Mouse (Mus musculus): ENCODE measurements around the gene Vmac. TPM values are rescaled to one million over a fixed set of nuclear protein-coding genes. Genes with fewer than 3 reads are reported as not detected.

The Vmac gene
- total and polyA plus RNA-seq, 3 experiments, result 2.6 to 8.0 TPM; not detected in 1

- H3K9ac ChIP-seq (ENCODE audit: control insufficient read depth, low read depth, low read length, poor library complexity, severe bottlenecking), result no peak overlapping the region
- no peaks in the 10 kb centered on the region for H3K27me3 ChIP-seq (ENCODE audit: control insufficient read depth in 1 of 2, insufficient read depth in 2 of 2, low read length in 2 of 2)
- no peak for DNase-seq (ENCODE audit: low read depth, low spot score)
- no peaks in the 10 kb centered on the region; the same call in 1 of the 2 replicates for H3K79me2 ChIP-seq (ENCODE audit: control insufficient read depth, insufficient read depth, low read length, poor library complexity)
- H3K27ac ChIP-seq (ENCODE audit: control insufficient read depth, low read depth, low read length), result no peak overlapping the region
- peaks cover 0 to 5% of the 10 kb centered on the region in 2 experiments; a peak in 1 of 4 replicates for H3K4me1 ChIP-seq (ENCODE audit: control insufficient read depth in 1 of 2, insufficient read depth in 2 of 2, low read length in 2 of 2)
- no peak overlapping the region for H3K4me3 ChIP-seq (ENCODE audit: control insufficient read depth in 1 of 2, insufficient read depth in 1 of 2, low read depth in 2 of 2, low read length in 2 of 2)
- no peaks in the 10 kb centered on the region for H3K9me3 ChIP-seq (replicated peaks; ENCODE audit: insufficient read depth, low read length)
- TF ChIP-seq E2F4 (IDR thresholded peaks at IDR 0.05; ENCODE audit: borderline replicate concordance, low read depth, low read length), result no peak
- no peak for TF ChIP-seq USF1 (IDR thresholded peaks at IDR 0.05; ENCODE audit: low read depth, low read length)
- TF ChIP-seq SIN3A (IDR thresholded peaks at IDR 0.05; ENCODE audit: low read length), result no peak
- TF ChIP-seq BHLHE40 (IDR thresholded peaks at IDR 0.05; ENCODE audit: borderline replicate concordance, low read depth, low read length), result no peak
- TF ChIP-seq HCFC1 (IDR thresholded peaks at IDR 0.05; ENCODE audit: low read depth, low read length), result no peak
- H3K36me3 ChIP-seq (ENCODE audit: control insufficient read depth in 1 of 2, insufficient read depth in 2 of 2, low read length in 2 of 2), result peaks cover 0 to 3% of the 10 kb centered on the region in 2 experiments; a peak in 1 of 4 replicates
Observed at GRCm38 (mm10) chr17:56753452-56753851, 35.6 kb upstream of the Vmac start.

GRCm38 (mm10) chr17:56751404-56752072, 33.7 kb upstream of the Vmac start:
- Histone ChIP-seq H3K27me3 (ENCODE audit: control insufficient read depth in 1 of 2, insufficient read depth in 2 of 2, low read length in 2 of 2) (no peaks in the 10 kb centered on the region), H3K9ac (ENCODE audit: control insufficient read depth, low read depth, low read length, poor library complexity, severe bottlenecking) (no peak overlapping the region)
- DNase-seq (ENCODE audit: low read depth, low spot score), result no peak

GRCm38 (mm10) chr17:56744173-56744572, 26.4 kb upstream of the Vmac start:
- no peak for DNase-seq (ENCODE audit: low read depth, low spot score)
- Histone ChIP-seq H3K79me2 (ENCODE audit: control insufficient read depth, insufficient read depth, low read length, poor library complexity) (no peaks in the 10 kb centered on the region), H3K27ac (ENCODE audit: control insufficient read depth, low read depth, low read length) (no peak overlapping the region), H3K27me3 (ENCODE audit: control insufficient read depth in 1 of 2, insufficient read depth in 2 of 2, low read length in 2 of 2) (no peaks in the 10 kb centered on the region), H3K36me3 (ENCODE audit: control insufficient read depth in 1 of 2, insufficient read depth in 2 of 2, low read length in 2 of 2) (no peaks in the 10 kb centered on the region), H3K4me1 (ENCODE audit: control insufficient read depth in 1 of 2, insufficient read depth in 2 of 2, low read length in 2 of 2) (no peaks in the 10 kb centered on the region), H3K9me3 (replicated peaks; ENCODE audit: insufficient read depth, low read length) (no peaks in the 10 kb centered on the region), H3K9ac (ENCODE audit: control insufficient read depth, low read depth, low read length, poor library complexity, severe bottlenecking) (no peak overlapping the region), H3K4me3 (ENCODE audit: control insufficient read depth in 1 of 2, insufficient read depth in 1 of 2, low read depth in 2 of 2, low read length in 2 of 2) (no peak overlapping the region)
- TF ChIP-seq TAL1 (IDR thresholded peaks at IDR 0.05; ENCODE audit: low read length), result no peak

More at GRCm38 (mm10) chr17:56751404-56752072, 33.7 kb upstream of the Vmac start:
- no peaks in the 10 kb centered on the region for H3K79me2 ChIP-seq (ENCODE audit: control insufficient read depth, insufficient read depth, low read length, poor library complexity)
- no peaks in the 10 kb centered on the region for H3K4me1 ChIP-seq (ENCODE audit: control insufficient read depth in 1 of 2, insufficient read depth in 2 of 2, low read length in 2 of 2)
- no peaks in the 10 kb centered on the region for H3K9me3 ChIP-seq (replicated peaks; ENCODE audit: insufficient read depth, low read length)
- H3K27ac ChIP-seq (ENCODE audit: control insufficient read depth, low read depth, low read length), result no peak overlapping the region
- no peak overlapping the region for H3K4me3 ChIP-seq (ENCODE audit: control insufficient read depth in 1 of 2, insufficient read depth in 1 of 2, low read depth in 2 of 2, low read length in 2 of 2)
- H3K36me3 ChIP-seq (ENCODE audit: control insufficient read depth in 1 of 2, insufficient read depth in 2 of 2, low read length in 2 of 2), result no peaks in the 10 kb centered on the region
- TF ChIP-seq ZMIZ1 (IDR thresholded peaks at IDR 0.05; ENCODE audit: low read depth, low read length) (no peak), KAT2A (conservative IDR thresholded peaks at IDR 0.05; ENCODE audit: low read depth, low read length) (no peak), SIN3A (IDR thresholded peaks at IDR 0.05; ENCODE audit: low read length) (no peak), POLR2A (IDR thresholded peaks at IDR 0.05; ENCODE audit: control insufficient read depth in 1 of 2, insufficient read depth in 1 of 2, low read depth in 1 of 2, low read length in 2 of 2, poor library complexity in 1 of 2) (no peak), TAL1 (IDR thresholded peaks at IDR 0.05; ENCODE audit: low read length) (no peak), NRF1 (IDR thresholded peaks at IDR 0.05; ENCODE audit: insufficient read depth, low read depth, low read length, poor library complexity, severe bottlenecking) (no peak), ZKSCAN1 (IDR thresholded peaks at IDR 0.05; ENCODE audit: low read depth, low read length) (no peak), CHD1 (IDR thresholded peaks at IDR 0.05; ENCODE audit: low read depth, low read length) (no peak), HCFC1 (IDR thresholded peaks at IDR 0.05; ENCODE audit: low read depth, low read length) (no peak), ELF1 (IDR thresholded peaks at IDR 0.05; ENCODE audit: low read depth, low read length) (no peak), MAX (IDR thresholded peaks at IDR 0.05; ENCODE audit: low read length) (no peak), POLR2AphosphoS5 (IDR thresholded peaks at IDR 0.05; ENCODE audit: borderline replicate concordance, low read depth, low read length) (no peak), EP300 (IDR thresholded peaks at IDR 0.05; ENCODE audit: low read depth in 1 of 2, low read length in 2 of 2) (no peak), JUND (IDR thresholded peaks at IDR 0.05; ENCODE audit: low read depth, low read length) (no peak), TBP (IDR thresholded peaks at IDR 0.05; ENCODE audit: low read depth, low read length) (no peak), SMC3 (IDR thresholded peaks at IDR 0.05; ENCODE audit: low read depth, low read length) (no peak), GABPA (IDR thresholded peaks at IDR 0.05; ENCODE audit: low read depth, low read length) (no peak)
